Mouse (Mus musculus): ENCODE data around the gene Rasgrp2. TPM values are rescaled to one million over a fixed set of nuclear protein-coding genes. Genes with fewer than 3 reads are reported as not detected.
A peak's percentile ranks its signal among the peaks of the same experiment; 100 is the strongest.

Rasgrp2 gene
- polyA plus RNA-seq, 1 experiment, result 696 TPM

GRCm38 (mm10) chr19:6390251-6390650 is 8.9 kb upstream of the Rasgrp2 start:
- Histone ChIP-seq H3K4me1 (peaks cover 65% of the 10 kb centered on the region), H3K4me3 (replicated peaks) (no peak overlapping the region), H3K27me3 (replicated peaks) (peaks cover 49% of the 10 kb centered on the region), H3K9me3 (no peaks in the 10 kb centered on the region), H3K36me3 (replicated peaks; ENCODE audit: low read length) (peaks cover 52% of the 10 kb centered on the region)
- no peak for TF ChIP-seq GATA1 (IDR thresholded peaks at IDR 0.05; ENCODE audit: borderline replicate concordance, low read length)
- no peak for TF ChIP-seq FLI1 (IDR thresholded peaks at IDR 0.05; ENCODE audit: low read length)

GRCm38 (mm10) chr19:6392743-6393393 is 6.3 kb upstream of the Rasgrp2 start:
- no peaks in the 10 kb centered on the region for H3K9me3 ChIP-seq
- TF ChIP-seq FLI1 (IDR thresholded peaks at IDR 0.05; ENCODE audit: low read length), result no peak
- TF ChIP-seq GATA1 (IDR thresholded peaks at IDR 0.05; ENCODE audit: borderline replicate concordance, low read length), result no peak
- peaks cover 57% of the 10 kb centered on the region for H3K4me1 ChIP-seq
- H3K4me3 ChIP-seq (replicated peaks), result no peak overlapping the region
- peaks cover 41% of the 10 kb centered on the region for H3K27me3 ChIP-seq (replicated peaks)
- H3K36me3 ChIP-seq (replicated peaks; ENCODE audit: low read length), result peaks cover 48% of the 10 kb centered on the region

GRCm38 (mm10) chr19:6393637-6394036 is 5.5 kb upstream of the Rasgrp2 start:
- Histone ChIP-seq H3K27me3 (replicated peaks) (peaks cover 35% of the 10 kb centered on the region), H3K4me3 (replicated peaks) (no peak overlapping the region), H3K36me3 (replicated peaks; ENCODE audit: low read length) (peaks cover 45% of the 10 kb centered on the region), H3K9me3 (no peaks in the 10 kb centered on the region), H3K4me1 (peaks cover 61% of the 10 kb centered on the region)
- TF ChIP-seq GATA1 (IDR thresholded peaks at IDR 0.05; ENCODE audit: borderline replicate concordance, low read length) (no peak), FLI1 (IDR thresholded peaks at IDR 0.05; ENCODE audit: low read length) (no peak)

GRCm38 (mm10) chr19:6396237-6396636 is 2.9 kb upstream of the Rasgrp2 start:
- Histone ChIP-seq H3K4me1 (peaks cover 59% of the 10 kb centered on the region), H3K36me3 (replicated peaks; ENCODE audit: low read length) (peaks cover 20% of the 10 kb centered on the region), H3K9me3 (no peaks in the 10 kb centered on the region), H3K27me3 (replicated peaks) (peaks cover 28% of the 10 kb centered on the region), H3K4me3 (replicated peaks) (no peak overlapping the region)
- TF ChIP-seq FLI1 (IDR thresholded peaks at IDR 0.05; ENCODE audit: low read length), result no peak

GRCm38 (mm10) chr19:6397582-6398249 is 1.4 kb upstream of the Rasgrp2 start:
- H3K4me1 ChIP-seq, result peaks cover 62% of the 10 kb centered on the region
- TF ChIP-seq FLI1 (IDR thresholded peaks at IDR 0.05; ENCODE audit: low read length) (no peak), GATA1 (IDR thresholded peaks at IDR 0.05; ENCODE audit: borderline replicate concordance, low read length) (no peak)
- no peaks in the 10 kb centered on the region for H3K9me3 ChIP-seq
- peaks cover 21% of the 10 kb centered on the region for H3K36me3 ChIP-seq (replicated peaks; ENCODE audit: low read length)
- no peak overlapping the region for H3K4me3 ChIP-seq (replicated peaks)
- H3K27me3 ChIP-seq (replicated peaks), result peaks cover 33% of the 10 kb centered on the region

- H3K4me1 ChIP-seq, result peaks cover 64% of the 10 kb centered on the region
- H3K9me3 ChIP-seq, result no peaks in the 10 kb centered on the region
- H3K36me3 ChIP-seq (replicated peaks; ENCODE audit: low read length), result peaks cover 24% of the 10 kb centered on the region
- H3K27me3 ChIP-seq (replicated peaks), result peaks cover 42% of the 10 kb centered on the region
- H3K4me3 ChIP-seq (replicated peaks), result peak overlapping the region; percentile 93
- TF ChIP-seq FLI1 (IDR thresholded peaks at IDR 0.05; ENCODE audit: low read length) (no peak), GATA1 (IDR thresholded peaks at IDR 0.05; ENCODE audit: borderline replicate concordance, low read length) (no peak)
Measured at GRCm38 (mm10) chr19:6398447-6399284, 474 bp upstream of the Rasgrp2 start.

- peaks cover 38% of the 10 kb centered on the region for H3K36me3 ChIP-seq (replicated peaks; ENCODE audit: low read length)
- no peaks in the 10 kb centered on the region for H3K9me3 ChIP-seq
- no peak for TF ChIP-seq FLI1 (IDR thresholded peaks at IDR 0.05; ENCODE audit: low read length)
- TF ChIP-seq GATA1 (IDR thresholded peaks at IDR 0.05; ENCODE audit: borderline replicate concordance, low read length), result no peak
- H3K4me3 ChIP-seq (replicated peaks), result peak overlapping the region; percentile 93
- H3K4me1 ChIP-seq, result peaks cover 79% of the 10 kb centered on the region
- H3K27me3 ChIP-seq (replicated peaks), result peaks cover 53% of the 10 kb centered on the region
Measured at GRCm38 (mm10) chr19:6400096-6401086, 1.3 kb downstream of the Rasgrp2 start.

- Histone ChIP-seq H3K4me1 (peaks cover 86% of the 10 kb centered on the region), H3K4me3 (replicated peaks) (peak overlapping the region; percentile 93), H3K9me3 (no peaks in the 10 kb centered on the region), H3K27me3 (replicated peaks) (peaks cover 53% of the 10 kb centered on the region), H3K36me3 (replicated peaks; ENCODE audit: low read length) (peaks cover 47% of the 10 kb centered on the region)
- TF ChIP-seq GATA1 (IDR thresholded peaks at IDR 0.05; ENCODE audit: borderline replicate concordance, low read length), result no peak
- no peak for TF ChIP-seq FLI1 (IDR thresholded peaks at IDR 0.05; ENCODE audit: low read length)
Measured at GRCm38 (mm10) chr19:6401131-6401815, 2.1 kb downstream of the Rasgrp2 start.

Data from megakaryocyte, embryonic 14.5 days (primary cell).